Mouse (Mus musculus) retina, adult 2 months (tissue): ENCODE measurements around the gene Olfr146.

Experiments
- DNase-seq: peaks from one replicate; pipeline ENCODE4 v3.0.0-alpha.2; 2012; ENCODE audit warnings: low read depth, low spot score

The Olfr146 gene

DNA sequence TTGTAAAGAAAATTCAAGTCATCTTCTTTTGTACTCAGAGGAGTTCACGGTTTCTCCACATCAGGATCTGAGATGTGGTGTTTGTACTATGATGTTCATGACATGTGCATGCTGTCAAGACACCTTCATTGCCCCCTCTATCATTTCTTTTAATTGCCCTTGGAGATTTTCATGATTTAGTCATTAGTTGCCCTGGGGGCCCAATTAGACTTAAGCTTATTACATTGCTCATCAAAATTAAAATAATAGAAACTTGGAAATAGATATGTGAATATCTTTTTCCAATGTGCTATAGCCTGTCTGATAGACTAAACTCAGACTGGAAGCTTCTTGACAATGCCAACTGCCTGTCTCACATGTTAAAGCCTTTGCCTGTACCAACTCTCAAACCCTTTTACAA lies at the start of gene Olfr146:
Olfr146 (minus strand) TSS at position 101 of the 400 bp plus-strand sequence.
- DNase-seq: no peak

DNA sequence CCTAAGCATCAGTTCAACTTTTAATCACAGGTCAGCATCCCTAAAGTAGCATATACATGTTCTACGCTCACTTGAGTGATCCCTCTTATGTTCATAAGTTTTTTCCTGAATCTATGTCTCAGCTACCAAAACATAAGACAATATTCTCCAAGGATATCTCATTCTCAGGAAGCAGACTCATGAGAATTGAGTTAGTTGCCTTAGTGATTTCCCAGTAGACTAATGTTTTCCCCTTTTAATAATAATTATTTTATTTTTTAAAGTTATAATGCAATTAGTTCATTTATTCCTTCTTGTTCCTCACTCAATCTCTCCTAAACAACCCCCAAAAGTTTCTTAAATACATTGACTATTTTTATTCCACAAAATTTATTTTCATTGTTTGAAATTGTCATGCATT lies 41.7 kb upstream of the Olfr146 start, which contains the start of gene Olfr937:
Olfr937 (minus strand) TSS at position 101 of the 400 bp plus-strand sequence.
- no peak for DNase-seq

DNA sequence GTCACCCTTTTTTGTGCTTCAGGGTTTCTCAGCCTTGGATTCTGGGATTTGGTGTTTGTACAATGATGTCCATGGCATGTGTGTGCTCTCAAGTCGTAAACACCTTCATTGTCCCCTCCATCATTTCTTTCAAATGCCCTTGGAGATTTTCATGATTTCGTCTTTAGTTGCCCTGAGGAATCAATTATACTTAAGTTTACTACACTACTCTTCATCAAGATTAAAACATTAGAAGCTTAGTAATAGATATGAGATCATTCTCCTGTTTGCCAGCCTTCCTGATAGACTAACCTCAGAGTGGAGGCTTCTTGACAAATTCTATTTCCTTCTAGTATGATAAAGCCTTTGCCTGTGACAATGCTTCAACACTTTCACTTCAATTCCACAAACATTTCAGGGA lies 23.6 kb downstream of the Olfr146 start, which contains the start of gene Olfr935:
Olfr935 (minus strand) TSS at position 101 of the 400 bp plus-strand sequence.
- DNase-seq: no peak

DNA sequence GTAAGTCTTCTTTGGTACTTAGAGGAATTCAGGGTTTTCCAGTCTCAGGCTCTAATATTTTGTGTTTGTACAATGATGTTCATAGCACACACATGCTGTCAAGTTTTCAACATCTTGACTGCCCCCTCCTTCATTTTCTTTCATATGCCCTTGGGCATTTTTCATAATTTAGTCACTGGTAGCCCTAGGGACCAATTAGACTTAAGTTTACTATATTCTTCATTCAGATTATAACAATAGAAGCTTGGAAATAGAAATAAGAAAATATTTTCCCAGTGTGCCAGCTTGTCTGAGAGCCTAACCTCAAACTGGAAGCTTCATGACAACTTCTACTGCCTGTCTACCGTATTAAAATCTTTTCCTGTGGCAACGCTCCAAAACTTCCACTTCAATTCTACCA lies 35.0 kb downstream of the Olfr146 start, which contains the start of gene Olfr934:
Olfr934 (minus strand) TSS at position 101 of the 400 bp plus-strand sequence.
- DNase-seq: no peak

DNA sequence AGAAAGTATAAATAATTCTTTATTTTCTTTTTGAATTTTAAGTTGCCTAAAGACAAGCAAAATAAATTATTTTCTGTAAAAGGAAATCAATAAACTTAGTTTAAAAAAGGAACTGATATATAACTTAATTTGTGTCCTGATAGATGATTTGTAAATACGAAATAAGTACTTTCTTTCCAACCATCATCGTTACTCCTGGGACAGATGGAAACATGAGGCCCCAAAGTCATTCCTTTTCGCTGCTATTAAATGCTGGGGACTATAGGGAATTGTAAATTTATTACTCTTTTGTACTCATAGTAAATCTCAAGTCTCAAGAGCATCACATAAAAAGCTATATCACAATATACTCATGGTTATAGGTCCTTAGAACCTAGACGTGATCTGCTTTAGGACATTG lies 51.2 kb downstream of the Olfr146 start, which contains the start of gene Olfr933:
Olfr933 (plus strand) TSS at position 301 of the 400 bp plus-strand sequence.
- no peak for DNase-seq
